Mouse (Mus musculus) myocyte (in vitro differentiated cells): ENCODE data around the gene Cfc1. TPM values are rescaled to one million over a fixed set of nuclear protein-coding genes. Genes with fewer than 3 reads are reported as not detected.
"Not testable (repeated sequence)": the region's sequence is repeated elsewhere in the genome, so short reads cannot be mapped to it uniquely, and the experiment has no call there.

Experiments used
- H3K27me3 ChIP-seq: one replicate; pipeline ENCODE4 v1.6.1; 2011; ENCODE audit not compliant: control insufficient read depth, insufficient read depth, insufficient read length
- H3K36me3 ChIP-seq: one replicate; pipeline ENCODE4 v1.6.1; 2011; ENCODE audit not compliant: control insufficient read depth, insufficient read depth
- H3K4me2 ChIP-seq: one replicate; pipeline ENCODE4 v1.6.1; 2011; ENCODE audit warnings: low read depth, control low read depth
- H3K4me3 ChIP-seq: one replicate; pipeline ENCODE4 v1.5.1; 2011; ENCODE audit warnings: mild to moderate bottlenecking, control low read depth, moderate library complexity
- H3K79me2 ChIP-seq: one replicate; pipeline ENCODE4 v1.6.1; 2011; ENCODE audit not compliant: control insufficient read depth, insufficient read depth
- H3ac ChIP-seq: one replicate; pipeline ENCODE4 v1.6.1; 2011; ENCODE audit not compliant: control insufficient read depth, insufficient read length
- CEBPB ChIP-seq: IDR thresholded peaks from 2 replicates; pipeline ENCODE4 v1.6.1; 2011; ENCODE audit warnings: mild to moderate bottlenecking, moderate library complexity; ENCODE audit not compliant: poor library complexity, insufficient read depth, severe bottlenecking
- E2F4 ChIP-seq: IDR thresholded peaks from one replicate; pipeline ENCODE4 v1.6.1; 2011; ENCODE audit warnings: mild to moderate bottlenecking, control low read depth, moderate library complexity; ENCODE audit not compliant: insufficient read depth
- MAX ChIP-seq: IDR thresholded peaks from one replicate; pipeline ENCODE4 v1.6.1; 2011; ENCODE audit warnings: low read depth, mild to moderate bottlenecking, control low read depth
- MYOD1 ChIP-seq, 3 experiments: IDR thresholded peaks; one replicate each; pipeline ENCODE4 v1.6.1; 2011; ENCODE audit warnings: control low read depth in 2 of 3, low read depth in 2 of 3, mild to moderate bottlenecking in 2 of 3, moderate library complexity in 1 of 3; ENCODE audit not compliant: insufficient read length in 2 of 3, control insufficient read depth in 1 of 3
- MYOG ChIP-seq, 3 experiments: IDR thresholded peaks; one replicate each; pipeline ENCODE4 v1.6.1; 2011; ENCODE audit warnings: control low read depth in 2 of 3, low read depth in 2 of 3, mild to moderate bottlenecking in 2 of 3; ENCODE audit not compliant: insufficient read length in 2 of 3, control insufficient read depth in 1 of 3, insufficient read depth in 1 of 3
- POLR2A ChIP-seq: IDR thresholded peaks from one replicate; pipeline ENCODE4 v1.6.1; 2011; ENCODE audit warnings: low read depth, mild to moderate bottlenecking, control low read depth, moderate library complexity; ENCODE audit not compliant: insufficient read length
- POLR2AphosphoS2 ChIP-seq: IDR thresholded peaks from one replicate; pipeline ENCODE4 v1.6.1; 2011; ENCODE audit warnings: low read depth, control low read depth; ENCODE audit not compliant: insufficient read length
- REST ChIP-seq: IDR thresholded peaks from one replicate; pipeline ENCODE4 v1.6.1; 2011; ENCODE audit warnings: mild to moderate bottlenecking, control low read depth, moderate library complexity; ENCODE audit not compliant: insufficient read depth, insufficient read length
- SRF ChIP-seq: IDR thresholded peaks from one replicate; pipeline ENCODE4 v1.6.1; 2011; ENCODE audit warnings: low read depth; ENCODE audit not compliant: control insufficient read depth, insufficient read length
- TCF12 ChIP-seq: IDR thresholded peaks from one replicate; pipeline ENCODE4 v1.6.1; 2011; ENCODE audit warnings: mild to moderate bottlenecking, control low read depth; ENCODE audit not compliant: poor library complexity, insufficient read depth, severe bottlenecking
- TCF3 ChIP-seq: IDR thresholded peaks from one replicate; pipeline ENCODE4 v1.6.1; 2011; ENCODE audit warnings: low read depth, control low read depth; ENCODE audit not compliant: insufficient read length
- USF1 ChIP-seq: IDR thresholded peaks from one replicate; pipeline ENCODE4 v1.6.1; 2011; ENCODE audit warnings: low read depth, mild to moderate bottlenecking, control low read depth, moderate library complexity
- polyA plus RNA-seq: library from polyadenylated mRNA; unstranded; fragments of >200 nt; fragmentation: generic; extraction: Trizol; gene quantifications from one replicate; pipeline ENCODE4 v1.2.1, GENCODE M21; 2012; ENCODE audit warnings: missing spikeins

Cfc1 gene
- polyA plus RNA-seq, 1 experiment, result not detected

GRCm38 (mm10) chr1:34513068-34513467 is 22.4 kb upstream of the Cfc1 start:
- no peak for TF ChIP-seq MYOD1 (IDR thresholded peaks at IDR 0.05; ENCODE audit: control insufficient read depth in 1 of 3, insufficient read length in 2 of 3, low read depth in 2 of 3)
- TF ChIP-seq E2F4, result no peak

GRCm38 (mm10) chr1:34516595-34516994 is 18.9 kb upstream of the Cfc1 start:
- no peaks in the 10 kb centered on the region for H3K27me3 ChIP-seq
- no peak overlapping the region for H3K4me3 ChIP-seq
- H3ac ChIP-seq, result no peak overlapping the region
- no peaks in the 10 kb centered on the region for H3K79me2 ChIP-seq
- no peaks in the 10 kb centered on the region for H3K36me3 ChIP-seq
- no peak for TF ChIP-seq CEBPB
- TF ChIP-seq REST, result no peak
- no peak for TF ChIP-seq USF1
- TF ChIP-seq POLR2AphosphoS2, result no peak
- no peak for TF ChIP-seq MYOD1 (IDR thresholded peaks at IDR 0.05; ENCODE audit: control insufficient read depth in 1 of 3, insufficient read length in 2 of 3, low read depth in 2 of 3)
- TF ChIP-seq E2F4, result no peak
- no peak for TF ChIP-seq MAX
- no peak for TF ChIP-seq POLR2A
- no peak for TF ChIP-seq TCF3
- no peak overlapping the region for H3K4me2 ChIP-seq

More at GRCm38 (mm10) chr1:34513068-34513467, 22.4 kb upstream of the Cfc1 start:
- no peak overlapping the region for H3K4me3 ChIP-seq
- H3K4me2 ChIP-seq, result no peak overlapping the region
- no peaks in the 10 kb centered on the region for H3K36me3 ChIP-seq
- H3ac ChIP-seq, result no peak overlapping the region
- no peaks in the 10 kb centered on the region for H3K79me2 ChIP-seq
- no peaks in the 10 kb centered on the region for H3K27me3 ChIP-seq

GRCm38 (mm10) chr1:34517297-34517696 is 18.2 kb upstream of the Cfc1 start:
- not testable (repeated sequence) for H3K4me2 ChIP-seq, H3K36me3 ChIP-seq

GRCm38 (mm10) chr1:34517797-34518196 is 17.7 kb upstream of the Cfc1 start:
- H3ac ChIP-seq, H3K79me2 ChIP-seq, H3K4me3 ChIP-seq, H3K4me2 ChIP-seq, H3K27me3 ChIP-seq, H3K36me3 ChIP-seq: not testable (repeated sequence)

More at GRCm38 (mm10) chr1:34517297-34517696, 18.2 kb upstream of the Cfc1 start:
- not testable (repeated sequence) for H3K79me2 ChIP-seq, H3K4me3 ChIP-seq, H3K27me3 ChIP-seq, H3ac ChIP-seq

- H3ac ChIP-seq, result no peak overlapping the region
- TF ChIP-seq REST, result no peak
- TF ChIP-seq POLR2AphosphoS2, result no peak
- no peak for TF ChIP-seq CEBPB
- no peak for TF ChIP-seq MAX
- TF ChIP-seq TCF3, result no peak
- TF ChIP-seq E2F4, result no peak
- TF ChIP-seq MYOD1 (IDR thresholded peaks at IDR 0.05; ENCODE audit: control insufficient read depth in 1 of 3, insufficient read length in 2 of 3, low read depth in 2 of 3), result no peak
- no peak for TF ChIP-seq POLR2A
- no peak for TF ChIP-seq TCF12
- no peak for TF ChIP-seq MYOG (IDR thresholded peaks at IDR 0.05; ENCODE audit: control insufficient read depth in 1 of 3, insufficient read depth in 1 of 3, insufficient read length in 2 of 3, low read depth in 2 of 3)
- TF ChIP-seq SRF, result no peak
- no peak for TF ChIP-seq USF1
- H3K36me3 ChIP-seq, result no peaks in the 10 kb centered on the region
- no peaks in the 10 kb centered on the region for H3K79me2 ChIP-seq
- no peaks in the 10 kb centered on the region for H3K27me3 ChIP-seq
- H3K4me3 ChIP-seq, result no peak overlapping the region
- H3K4me2 ChIP-seq, result no peak overlapping the region
These were observed 17.2 kb upstream of the Cfc1 start for GRCm38 (mm10) chr1:34518259-34518658.

- H3K36me3 ChIP-seq, result no peaks in the 10 kb centered on the region
- no peak overlapping the region for H3K4me2 ChIP-seq
- H3K79me2 ChIP-seq, result no peaks in the 10 kb centered on the region
- H3ac ChIP-seq, result no peak overlapping the region
- TF ChIP-seq MYOG (IDR thresholded peaks at IDR 0.05; ENCODE audit: control insufficient read depth in 1 of 3, insufficient read depth in 1 of 3, insufficient read length in 2 of 3, low read depth in 2 of 3) (no peak), POLR2AphosphoS2 (no peak), POLR2A (no peak), SRF (no peak), MAX (no peak), USF1 (no peak), E2F4 (no peak), TCF12 (no peak), REST (no peak), CEBPB (no peak), TCF3 (no peak), MYOD1 (IDR thresholded peaks at IDR 0.05; ENCODE audit: control insufficient read depth in 1 of 3, insufficient read length in 2 of 3, low read depth in 2 of 3) (no peak)
- peaks cover 4% of the 10 kb centered on the region for H3K27me3 ChIP-seq
- H3K4me3 ChIP-seq, result no peak overlapping the region
These were observed 13.1 kb upstream of the Cfc1 start for GRCm38 (mm10) chr1:34522205-34522849.
